Mouse (Mus musculus) C2C12 (cell line): ENCODE data around the gene Dhfr.

ENCODE experiments used
- CTCF ChIP-seq: IDR thresholded peaks from one replicate; pipeline ENCODE4 v1.5.1; 2011; ENCODE audit not compliant: control insufficient read depth, insufficient read depth, insufficient read length
- FOSL1 ChIP-seq: IDR thresholded peaks from one replicate; pipeline ENCODE4 v1.8.0; 2011; ENCODE audit warnings: mild to moderate bottlenecking, low read length; ENCODE audit not compliant: poor library complexity, insufficient read depth, severe bottlenecking
- USF1 ChIP-seq: IDR thresholded peaks from one replicate; pipeline ENCODE4 v1.6.1; 2011; ENCODE audit warnings: low read depth, mild to moderate bottlenecking, control low read depth, moderate library complexity

DNA sequence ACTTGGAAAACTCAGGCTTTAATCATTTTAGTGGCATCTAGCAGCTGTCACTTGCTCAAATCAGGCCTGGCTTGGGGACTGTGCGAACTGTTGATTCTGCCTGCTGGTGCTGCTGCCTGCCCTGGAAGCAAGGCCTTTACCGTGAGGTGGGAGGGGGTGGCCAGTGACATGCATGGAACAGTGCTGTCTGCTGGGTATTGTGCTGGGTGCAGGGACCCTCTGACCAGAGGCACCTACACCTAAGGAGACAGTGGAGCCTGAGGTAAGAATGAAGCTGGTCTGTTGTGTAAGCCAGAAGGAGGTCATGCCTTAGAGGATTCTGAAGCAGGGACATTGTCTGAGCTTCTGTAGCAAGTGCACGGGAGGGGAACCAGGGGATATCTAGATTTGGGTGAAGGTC, 16.3 kb downstream of the Dhfr start:
- TF ChIP-seq CTCF = no peak
- TF ChIP-seq FOSL1 = no peak
- TF ChIP-seq USF1 = no peak
